Mouse (Mus musculus) lung, embryonic 14.5 days (tissue): ENCODE measurements around the gene Hist1h2bg. TPM values are rescaled to one million over a fixed set of nuclear protein-coding genes. Genes with fewer than 3 reads are reported as not detected.
"Not testable (repeated sequence)": the region's sequence is repeated elsewhere in the genome, so short reads cannot be mapped to it uniquely, and the experiment has no call there.

Experiments
- ATAC-seq: fragments of 200-750 bp; cut with Nextera tagmentation; 2 replicates; pipeline ENCODE4 v1.8.0; 2017; ENCODE audit warnings: mild to moderate bottlenecking, moderate TSS enrichment, moderate library complexity; ENCODE audit not compliant: insufficient read depth
- DNase-seq: peaks from one replicate; pipeline ENCODE4 v3.0.0-alpha.2; 2015
- H3K27ac ChIP-seq: fragments of 300-500 bp; sonication (generic); 2 replicates; pipeline ENCODE4 v1.5.1; 2014; ENCODE audit warnings: low read depth, mild to moderate bottlenecking, moderate library complexity
- H3K27me3 ChIP-seq: fragments of 300-500 bp; sonication (generic); 2 replicates; pipeline ENCODE4 v1.6.1; 2014; ENCODE audit warnings: low read length, control low read depth; ENCODE audit not compliant: insufficient read depth
- H3K36me3 ChIP-seq: fragments of 300-500 bp; sonication (generic); 2 replicates; pipeline ENCODE4 v1.6.1; 2014; ENCODE audit warnings: control low read depth; ENCODE audit not compliant: insufficient read depth
- H3K4me1 ChIP-seq: fragments of 300-500 bp; sonication (generic); 2 replicates; pipeline ENCODE4 v1.6.1; 2014; ENCODE audit warnings: antibody characterized with exemption, control low read depth; ENCODE audit not compliant: insufficient read depth
- H3K4me2 ChIP-seq: fragments of 300-500 bp; sonication (generic); 2 replicates; pipeline ENCODE4 v1.6.1; 2014; ENCODE audit warnings: mild to moderate bottlenecking
- H3K4me3 ChIP-seq: fragments of 300-500 bp; sonication (generic); 2 replicates; pipeline ENCODE4 v1.5.1; 2014; ENCODE audit warnings: low read depth, low read length
- H3K9ac ChIP-seq: fragments of 300-500 bp; sonication (generic); 2 replicates; pipeline ENCODE4 v1.6.1; 2014
- H3K9me3 ChIP-seq: fragments of 300-500 bp; sonication (generic); 2 replicates; pipeline ENCODE4 v1.6.1; 2016; ENCODE audit warnings: low read depth, low read length, control low read depth
- CTCF ChIP-seq: IDR thresholded peaks from 2 replicates; pipeline ENCODE4 v1.5.1; 2016; ENCODE audit warnings: antibody characterized with exemption, low read depth
- WGBS: fragments of 180-500 bp; shearing (Covaris S2); extraction: QIAGEN DNeasy Blood & Tissue Kit; methylation state at CpG from one replicate; pipeline ENCODE4 v1.1.7; 2014; 5-methylcytosine and 5-hydroxymethylcytosine counted together
- polyA plus RNA-seq: library from polyadenylated mRNA; unstranded; fragments of >200 nt; fragmentation: Nextera tagmentation; extraction: Ambion mirVana; gene quantifications from 2 replicates; pipeline ENCODE4 v1.2.1, GENCODE M21; 2014

The Hist1h2bg gene
- polyA plus RNA-seq, 1 experiment from 2014 or later = 14.9 TPM

DNA sequence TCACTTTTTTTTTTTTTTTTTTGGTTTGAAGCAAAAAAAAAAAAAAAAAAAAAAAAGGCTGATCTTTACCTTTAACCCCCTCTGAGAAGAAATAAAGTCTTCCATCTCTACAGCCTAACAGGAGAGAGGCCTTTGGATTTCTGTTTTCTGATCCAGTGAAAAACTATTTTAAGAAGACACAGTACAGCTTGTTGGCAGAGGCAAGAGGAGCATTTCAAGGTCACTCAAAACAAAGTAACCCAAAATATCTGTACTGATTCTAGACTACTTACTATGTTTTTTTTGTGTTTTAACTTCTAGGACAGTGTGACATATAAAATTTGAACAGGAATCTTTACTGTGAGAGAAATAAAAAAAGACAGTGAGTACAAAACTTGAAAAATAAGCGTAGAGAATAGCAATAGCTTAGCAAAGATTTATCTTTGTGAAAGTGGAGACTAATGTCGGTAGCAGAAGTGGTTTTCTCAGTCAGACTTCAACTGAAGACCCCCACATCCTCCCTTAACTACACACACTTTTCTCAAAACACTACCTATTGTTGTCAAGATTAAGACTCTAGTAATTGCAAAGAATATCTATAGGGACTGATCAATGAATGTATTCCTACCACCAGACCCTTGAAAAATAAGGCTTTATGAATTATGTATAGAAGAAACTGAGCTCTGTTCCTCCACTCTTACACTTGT is 41.6 kb upstream of the Hist1h2bg start:
- 10% methylated on average over 2 of the region's 2 CpGs for WGBS
- peak overlapping the region; percentile 63 for H3K4me2 ChIP-seq
- DNase-seq = peak; percentile 30

GRCm38 (mm10) chr13:23530181-23530900 is 40.9 kb upstream of the Hist1h2bg start:
- H3K27ac ChIP-seq = peak overlapping the region; percentile 99
- H3K36me3 ChIP-seq = no peaks in the 10 kb centered on the region
- H3K9ac ChIP-seq = peak overlapping the region; percentile 89
- no peak for TF ChIP-seq CTCF
- peak overlapping the region; percentile 53 for H3K4me3 ChIP-seq
- peaks cover 19% of the 10 kb centered on the region; the same call in 1 of the 2 replicates for H3K4me1 ChIP-seq
- peak; percentile 85 for DNase-seq
- H3K9me3 ChIP-seq = no peaks in the 10 kb centered on the region
- ATAC-seq = no peak
- peak overlapping the region; percentile 63 for H3K4me2 ChIP-seq
- no peaks in the 10 kb centered on the region for H3K27me3 ChIP-seq
- WGBS = under 1% methylated on average over 20 of the region's 20 CpGs

More for the DNA sequence above, 41.6 kb upstream of the Hist1h2bg start:
- Histone ChIP-seq H3K9me3 (no peaks in the 10 kb centered on the region), H3K27me3 (no peaks in the 10 kb centered on the region), H3K27ac (peak overlapping the region; percentile 99), H3K36me3 (no peaks in the 10 kb centered on the region), H3K4me3 (peak overlapping the region; percentile 53), H3K4me1 (peaks cover 19% of the 10 kb centered on the region; the same call in 1 of the 2 replicates), H3K9ac (peak overlapping the region; percentile 89)
- TF ChIP-seq CTCF = no peak
- ATAC-seq = no peak

DNA sequence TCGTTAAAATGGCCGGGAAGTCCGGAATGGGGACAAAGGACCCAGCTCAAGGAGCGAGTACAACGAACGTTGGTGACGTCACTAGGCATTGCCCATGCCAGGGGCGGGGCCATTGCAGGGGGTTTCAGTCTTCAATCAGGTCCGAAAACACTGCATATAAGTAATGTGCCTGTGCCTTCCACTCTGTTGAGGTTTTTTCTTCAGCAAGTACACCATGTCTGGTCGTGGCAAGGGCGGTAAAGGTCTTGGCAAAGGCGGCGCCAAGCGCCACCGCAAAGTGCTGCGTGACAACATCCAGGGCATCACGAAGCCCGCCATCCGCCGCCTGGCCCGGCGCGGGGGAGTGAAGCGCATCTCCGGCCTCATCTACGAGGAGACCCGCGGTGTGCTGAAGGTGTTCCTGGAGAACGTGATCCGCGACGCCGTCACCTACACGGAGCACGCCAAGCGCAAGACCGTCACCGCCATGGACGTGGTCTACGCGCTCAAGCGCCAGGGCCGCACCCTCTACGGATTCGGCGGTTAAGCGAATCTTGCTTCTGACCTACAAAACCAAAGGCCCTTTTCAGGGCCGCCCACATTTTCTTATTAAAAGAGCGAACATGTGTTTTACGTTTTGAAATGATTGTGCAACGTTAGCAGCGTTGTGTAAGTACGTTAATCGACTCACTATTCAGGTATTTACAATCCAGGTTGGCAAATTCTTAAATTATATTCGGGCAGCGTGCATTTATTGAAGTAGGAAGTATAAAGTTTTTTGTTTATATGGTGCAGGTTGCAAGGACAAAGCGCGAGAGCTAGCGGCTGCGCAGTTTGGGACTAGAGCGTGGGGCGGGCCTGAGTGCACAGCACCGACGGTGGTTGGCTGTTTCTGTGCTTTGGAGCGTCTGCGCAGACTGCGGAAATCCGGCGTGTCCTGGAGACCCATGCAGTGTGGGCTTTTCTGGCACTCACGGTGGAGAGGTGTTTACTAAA is 40.0 kb upstream of the Hist1h2bg start, which contains the start of gene Hist1h4h:
Hist1h4h (plus strand) TSS at position 150 of the 975 bp plus-strand sequence.
- Histone ChIP-seq H3K4me3 (peak within 1 kb of the TSS; percentile 53), H3K4me2 (peak within 1 kb of the TSS; percentile 63), H3K27me3 (no peaks in the 10 kb centered on the region), H3K27ac (peak within 1 kb of the TSS; percentile 99), H3K4me1 (peaks cover 16% of the 10 kb centered on the region; the same call in 1 of the 2 replicates), H3K36me3 (no peaks in the 10 kb centered on the region), H3K9ac (peak within 1 kb of the TSS; percentile 89), H3K9me3 (no peaks in the 10 kb centered on the region)
- ATAC-seq (peak; percentile 76), DNase-seq (peak; percentile 100)
- TF ChIP-seq CTCF = no peak
- WGBS = under 1% methylated on average over 55 of the region's 70 CpGs

DNA sequence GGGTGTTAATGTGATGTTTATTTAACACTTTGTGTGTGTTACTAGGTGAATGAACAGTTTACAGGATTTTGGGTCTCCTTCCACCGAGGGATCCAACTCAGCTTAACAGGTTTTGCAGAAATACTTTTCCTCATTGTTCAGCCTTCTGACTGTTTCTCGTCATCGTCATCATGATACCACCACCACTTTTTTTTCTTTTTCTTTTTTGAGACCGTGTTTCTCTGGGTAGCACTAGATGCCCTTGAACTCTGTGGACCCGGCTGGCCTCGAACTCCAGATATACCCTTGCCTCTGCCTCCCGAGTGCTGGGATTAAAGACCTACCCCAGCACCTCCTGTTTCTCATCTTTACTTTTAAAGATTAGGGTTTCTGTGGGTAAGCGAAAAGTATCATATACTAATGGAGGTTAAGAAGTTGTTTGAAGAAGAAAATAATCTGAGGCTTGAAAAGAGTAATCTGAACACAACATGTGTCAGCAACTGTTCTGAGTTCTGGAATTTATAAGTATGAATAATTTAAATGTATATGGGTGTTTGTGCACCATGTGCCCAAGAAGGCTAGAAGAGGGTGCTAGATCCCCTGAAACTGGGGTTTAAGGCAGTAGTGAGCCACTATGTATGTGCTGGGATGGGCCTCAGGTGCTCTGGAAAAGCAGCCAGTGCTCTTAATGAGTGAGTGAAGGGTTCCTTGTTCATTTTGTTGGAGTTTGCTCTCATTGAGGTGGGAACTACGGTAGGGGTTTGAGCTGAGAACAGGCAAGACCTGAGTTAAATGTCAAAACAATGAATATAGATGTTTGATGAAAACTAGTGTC is 38.7 kb upstream of the Hist1h2bg start:
- DNase-seq = peak; percentile 61
- no peaks in the 10 kb centered on the region for H3K36me3 ChIP-seq
- peak overlapping the region; percentile 53 for H3K4me3 ChIP-seq
- 14% methylated on average over 9 of the region's 9 CpGs for WGBS
- no peaks in the 10 kb centered on the region for H3K9me3 ChIP-seq
- H3K27me3 ChIP-seq = no peaks in the 10 kb centered on the region
- H3K9ac ChIP-seq = peak overlapping the region; percentile 89
- peak overlapping the region; percentile 63 for H3K4me2 ChIP-seq
- peaks cover 16% of the 10 kb centered on the region; the same call in 1 of the 2 replicates for H3K4me1 ChIP-seq
- TF ChIP-seq CTCF = no peak
- H3K27ac ChIP-seq = peak overlapping the region; percentile 99
- ATAC-seq = no peak

DNA sequence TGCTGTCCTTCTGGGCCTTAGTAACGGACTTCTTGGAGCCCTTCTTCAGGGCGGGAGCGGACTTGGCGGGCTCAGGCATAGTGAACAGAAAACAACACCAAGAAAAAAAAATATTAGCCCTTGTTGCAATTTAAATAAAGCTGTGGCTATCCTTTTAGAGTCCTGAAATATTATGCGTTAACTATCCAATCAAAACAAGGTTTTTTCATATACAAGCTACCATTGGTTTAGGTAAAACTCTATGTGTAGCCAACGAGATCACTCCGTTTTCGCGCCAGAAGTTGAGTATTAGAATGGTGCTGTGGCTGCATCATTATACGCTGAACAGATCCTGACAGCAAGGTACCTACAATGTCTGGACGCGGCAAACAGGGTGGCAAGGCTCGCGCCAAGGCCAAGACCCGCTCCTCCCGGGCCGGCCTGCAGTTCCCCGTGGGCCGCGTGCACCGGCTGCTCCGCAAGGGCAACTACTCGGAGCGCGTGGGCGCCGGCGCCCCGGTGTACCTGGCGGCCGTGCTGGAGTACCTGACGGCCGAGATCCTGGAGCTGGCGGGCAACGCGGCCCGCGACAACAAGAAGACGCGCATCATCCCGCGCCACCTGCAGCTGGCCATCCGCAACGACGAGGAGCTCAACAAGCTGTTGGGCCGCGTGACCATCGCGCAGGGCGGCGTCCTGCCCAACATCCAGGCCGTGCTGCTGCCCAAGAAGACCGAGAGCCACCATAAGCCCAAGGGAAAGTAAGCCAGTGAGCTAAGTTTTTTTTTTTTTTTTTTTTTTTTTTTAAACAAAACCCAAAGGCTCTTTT is 37.4 kb upstream of the Hist1h2bg start, which contains the start of gene Hist1h2af:
Hist1h2af (plus strand) TSS at position 347 of the 808 bp plus-strand sequence.
- not testable (repeated sequence) for H3K36me3 ChIP-seq, H3K27me3 ChIP-seq, H3K9me3 ChIP-seq
- H3K27ac ChIP-seq = peak within 1 kb of the TSS; percentile 99
- under 1% methylated on average over 21 of the region's 53 CpGs for WGBS
- peak within 1 kb of the TSS; percentile 89 for H3K9ac ChIP-seq
- H3K4me2 ChIP-seq = peak within 1 kb of the TSS; percentile 63
- H3K4me1 ChIP-seq = peaks cover 14% of the 10 kb centered on the region; the same call in 1 of the 2 replicates
- DNase-seq = peak; percentile 96
- peak within 1 kb of the TSS; percentile 53 for H3K4me3 ChIP-seq
- ATAC-seq = peak; percentile 59
